Mouse (Mus musculus) heart, embryonic 14.5 days (tissue): ENCODE measurements at regions not wholly inside any gene's neighbourhood (a gene's known extent, or its start where the extent isn't known, plus 50 kb on each side); places are given as distances from the start of the nearest gene placed in this dataset.

Experiments used
- ATAC-seq: fragments of 200-750 bp; cut with Nextera tagmentation; 2 replicates; pipeline ENCODE4 v1.8.0; 2017; ENCODE audit warnings: low read depth, moderate TSS enrichment; ENCODE audit not compliant: insufficient number of reproducible peaks, insufficient read depth, low FRiP score
- H3K27ac ChIP-seq, 2 experiments: fragments of 200-500 bp in 1 of 2; fragments of 300-500 bp in 1 of 2; sonication (generic) in 1 of 2; replicated peaks in 1 of 2; 2 replicates each; pipeline ENCODE4 v1.5.1; 2012 to 2014; ENCODE audit warnings: low read depth in 2 of 2, low read length in 2 of 2, control low read depth in 1 of 2, mild to moderate bottlenecking in 1 of 2, mixed read lengths in 1 of 2; ENCODE audit not compliant: control insufficient read depth in 1 of 2, insufficient read depth in 1 of 2
- H3K27me3 ChIP-seq: fragments of 300-500 bp; sonication (generic); 2 replicates; pipeline ENCODE4 v1.6.1; 2014; ENCODE audit warnings: mild to moderate bottlenecking, low read length, control low read depth; ENCODE audit not compliant: control insufficient read depth, insufficient read depth
- H3K36me3 ChIP-seq: fragments of 300-500 bp; sonication (generic); 2 replicates; pipeline ENCODE4 v1.6.1; 2014; ENCODE audit warnings: mild to moderate bottlenecking, control low read depth, low read length, mixed read lengths; ENCODE audit not compliant: control insufficient read depth, insufficient read depth
- H3K4me1 ChIP-seq, 2 experiments: fragments of 200-500 bp in 1 of 2; fragments of 300-500 bp in 1 of 2; sonication (generic) in 1 of 2; 2 replicates each; pipeline ENCODE4 v1.6.1; 2012 to 2014; ENCODE audit warnings: low read length in 2 of 2, control low read depth in 1 of 2, mixed read lengths in 1 of 2; ENCODE audit not compliant: control insufficient read depth in 2 of 2, insufficient read depth in 2 of 2
- H3K4me2 ChIP-seq: fragments of 300-500 bp; sonication (generic); 2 replicates; pipeline ENCODE4 v1.6.1; 2014; ENCODE audit warnings: mild to moderate bottlenecking, low read length
- H3K4me3 ChIP-seq, 2 experiments: fragments of 200-500 bp in 1 of 2; fragments of 300-500 bp in 1 of 2; sonication (generic) in 1 of 2; 2 replicates each; pipeline ENCODE4 v1.5.1; 2012 to 2014; ENCODE audit warnings: low read length in 2 of 2, mild to moderate bottlenecking in 2 of 2, control low read depth in 1 of 2, low read depth in 1 of 2, moderate library complexity in 1 of 2; ENCODE audit not compliant: control insufficient read depth in 1 of 2, insufficient read depth in 1 of 2
- H3K9ac ChIP-seq: fragments of 300-500 bp; sonication (generic); 2 replicates; pipeline ENCODE4 v1.6.1; 2014; ENCODE audit warnings: mild to moderate bottlenecking, low read length
- H3K9me3 ChIP-seq: fragments of 300-500 bp; sonication (generic); 2 replicates; pipeline ENCODE4 v1.6.1; 2016; ENCODE audit warnings: low read length, control low read depth; ENCODE audit not compliant: control insufficient read depth
- WGBS: fragments of 180-500 bp; shearing (Covaris S2); extraction: QIAGEN DNeasy Blood & Tissue Kit; methylation state at CpG from one replicate; pipeline ENCODE4 v1.1.7; 2014; 5-methylcytosine and 5-hydroxymethylcytosine counted together

- Histone ChIP-seq H3K36me3 (no peaks in the 10 kb centered on the region), H3K9ac (no peak overlapping the region), H3K4me3 (no peak overlapping the region), H3K9me3 (no peaks in the 10 kb centered on the region), H3K4me1 (no peaks in the 10 kb centered on the region), H3K27ac (no peak overlapping the region), H3K4me2 (no peak overlapping the region), H3K27me3 (no peaks in the 10 kb centered on the region)
- no peak for ATAC-seq
- WGBS = 79% methylated on average over 4 of the region's 4 CpGs
These were observed 230.7 kb upstream of the Tbx18 start for GRCm38 (mm10) chr9:87961796-87962195.

- ATAC-seq = no peak
- Histone ChIP-seq H3K9ac (no peak overlapping the region), H3K9me3 (no peaks in the 10 kb centered on the region), H3K27me3 (no peaks in the 10 kb centered on the region), H3K4me3 (no peak overlapping the region), H3K4me1 (no peaks in the 10 kb centered on the region), H3K4me2 (no peak overlapping the region), H3K27ac (no peak overlapping the region), H3K36me3 (no peaks in the 10 kb centered on the region)
- WGBS = 59% methylated on average over 2 of the region's 2 CpGs
These were observed 233.4 kb upstream of the Tbx18 start for GRCm38 (mm10) chr9:87964508-87964907.

GRCm38 (mm10) chr9:87965103-87965780 is 234.2 kb upstream of the Tbx18 start:
- Histone ChIP-seq H3K4me2 (no peak overlapping the region), H3K9ac (no peak overlapping the region), H3K27me3 (no peaks in the 10 kb centered on the region), H3K4me1 (no peaks in the 10 kb centered on the region), H3K27ac (no peak overlapping the region), H3K9me3 (no peaks in the 10 kb centered on the region), H3K36me3 (no peaks in the 10 kb centered on the region), H3K4me3 (no peak overlapping the region)
- no peak for ATAC-seq
- 75% methylated on average over 3 of the region's 3 CpGs for WGBS

GRCm38 (mm10) chr9:87968190-87969082 is 237.4 kb upstream of the Tbx18 start:
- Histone ChIP-seq H3K9ac (no peak overlapping the region), H3K4me3 (no peak overlapping the region), H3K27ac (no peak overlapping the region), H3K4me1 (no peaks in the 10 kb centered on the region), H3K36me3 (no peaks in the 10 kb centered on the region), H3K4me2 (no peak overlapping the region), H3K27me3 (no peaks in the 10 kb centered on the region), H3K9me3 (no peaks in the 10 kb centered on the region)
- 45% methylated on average over 5 of the region's 5 CpGs for WGBS
- ATAC-seq = no peak

- no peak for ATAC-seq
- Histone ChIP-seq H3K27me3 (no peaks in the 10 kb centered on the region), H3K4me2 (no peak overlapping the region), H3K9ac (no peak overlapping the region), H3K4me3 (no peak overlapping the region), H3K9me3 (no peaks in the 10 kb centered on the region), H3K4me1 (no peaks in the 10 kb centered on the region), H3K36me3 (no peaks in the 10 kb centered on the region), H3K27ac (no peak overlapping the region)
These were observed 239.5 kb upstream of the Tbx18 start for GRCm38 (mm10) chr9:87970586-87970985.

- Histone ChIP-seq H3K4me2 (no peak overlapping the region), H3K4me1 (no peaks in the 10 kb centered on the region), H3K9me3 (no peaks in the 10 kb centered on the region), H3K36me3 (no peaks in the 10 kb centered on the region), H3K27ac (no peak overlapping the region), H3K9ac (no peak overlapping the region), H3K27me3 (no peaks in the 10 kb centered on the region), H3K4me3 (no peak overlapping the region)
- 59% methylated on average over 3 of the region's 3 CpGs for WGBS
- no peak for ATAC-seq
These were observed 240.7 kb upstream of the Tbx18 start for GRCm38 (mm10) chr9:87971791-87972190.

- Histone ChIP-seq H3K4me1 (no peaks in the 10 kb centered on the region), H3K4me2 (no peak overlapping the region), H3K27ac (no peak overlapping the region), H3K36me3 (no peaks in the 10 kb centered on the region), H3K9ac (no peak overlapping the region), H3K4me3 (no peak overlapping the region), H3K27me3 (no peaks in the 10 kb centered on the region), H3K9me3 (no peaks in the 10 kb centered on the region)
- 33% methylated on average over 6 of the region's 6 CpGs for WGBS
- ATAC-seq = no peak
These were observed 242.5 kb upstream of the Tbx18 start for GRCm38 (mm10) chr9:87973531-87973930.
